23 mouse cellular contexts compared by ENCODE assay signal in genomic region chr5:108362330-108362729, GRCm38 (mm10). TPM values are rescaled to one million over a fixed set of nuclear protein-coding genes. Genes with fewer than 3 reads are reported as not detected.
DNase-seq lines count a peak whose midpoint lies in the region; ATAC-seq and TF ChIP-seq lines count a peak whose summit lies in the region.
"Had no signal": no experiment of that assay in that cellular context is flagged by ENCODE, and none has a peak within 500 bp of the region (broad histone marks: within the 10 kb centered on the region; RNA-seq: fewer than 3 reads in every experiment).

No protein-coding gene starts in this region.

- peaks cover 12% of the 10 kb centered on the region; the same call in 1 of the 2 replicates for H3K4me1 ChIP-seq in liver, embryonic 12.5 days
- H3K4me1 ChIP-seq in liver, embryonic 11.5 days (replicated peaks; ENCODE audit: control insufficient read depth, insufficient read depth, low read length), result peaks cover 6% of the 10 kb centered on the region
- no peaks in the 10 kb centered on the region for H3K4me1 ChIP-seq in CH12.LX (ENCODE audit: control insufficient read depth in 1 of 2, insufficient read depth in 2 of 2)
- H3K4me1 ChIP-seq in cortical plate, adult 2 months (ENCODE audit: control insufficient read depth, insufficient read depth, low read length), result peaks cover 17% of the 10 kb centered on the region

- TF ChIP-seq RAD21 in CH12.LX (IDR thresholded peaks at IDR 0.05; ENCODE audit: low read depth, low read length), result no peak; the same call in 1 of the 2 replicates

- no peak overlapping the region for H3K4me3 ChIP-seq in liver, embryonic 12.5 days
- no peak overlapping the region for H3K4me3 ChIP-seq in liver, embryonic 11.5 days (ENCODE audit: low read depth, low read length)
- no peak overlapping the region for H3K4me3 ChIP-seq in CH12.LX (replicated peaks in 1 of 3; ENCODE audit: low read depth in 2 of 3, low read length in 2 of 3, poor library complexity in 1 of 3)
- H3K4me3 ChIP-seq in cortical plate, adult 2 months (ENCODE audit: insufficient read depth, low read length), result no peak overlapping the region
- H3K4me3 ChIP-seq: heart, embryonic 10.5 days had no signal

- TF ChIP-seq CTCF in CH12.LX (conservative IDR thresholded peaks at IDR 0.05 in 1 of 2, IDR thresholded peaks at IDR 0.05 in 1 of 2; ENCODE audit: low read depth in 2 of 2, low read length in 2 of 2), result peak in 1 of 2 experiments; percentile 56; a peak in 2 of 4 replicates
- TF ChIP-seq CTCF in cortical plate, adult 2 months (IDR thresholded peaks at IDR 0.05; ENCODE audit: extremely low read depth, insufficient read depth, low read length), result 0 out of 2 replicates have a peak, but pooled peaks have one; percentile 21

- H3K4me2 ChIP-seq in liver, embryonic 12.5 days, result no peak overlapping the region
- H3K4me2 ChIP-seq in liver, embryonic 11.5 days, result no peak overlapping the region
- H3K4me2 ChIP-seq in CH12.LX (ENCODE audit: insufficient read depth, low read depth, poor library complexity, severe bottlenecking), result no peak overlapping the region
- H3K4me2 ChIP-seq: hindbrain, embryonic 14.5 days had no signal

- dilution Hi-C loops in CH12.LX (cut with MboI; ENCODE audit: extremely low pct_ligation_motif_present, extremely low pct_unique_long_range_greater_than_20kb, low sequenced_read_pairs), result no loop called here

- 30% methylated on average over 3 of the region's 3 CpGs for WGBS in liver, embryonic 12.5 days (ENCODE audit: insufficient replicate concordance)
- WGBS in liver, embryonic 11.5 days, result 30% methylated on average over 3 of the region's 3 CpGs

- H3K27me3 ChIP-seq in liver, embryonic 12.5 days (replicated peaks), result peaks cover 56% of the 10 kb centered on the region
- peaks cover 49% of the 10 kb centered on the region for H3K27me3 ChIP-seq in liver, embryonic 11.5 days (replicated peaks; ENCODE audit: control insufficient read depth, insufficient read depth, low read length)
- no peaks in the 10 kb centered on the region for H3K27me3 ChIP-seq in CH12.LX (replicated peaks)

- in situ Hi-C loops in CH12.LX (cut with MboI; ENCODE audit: low pct_ligation_motif_present, low pct_unique_long_range_greater_than_20kb, low sequenced_read_pairs), result no loop called here

- H3K9me3 ChIP-seq in liver, embryonic 12.5 days (replicated peaks), result 0 out of 2 replicates have a peak, but pooled peaks cover 3% of the 10 kb centered on the region
- no peaks in the 10 kb centered on the region for H3K9me3 ChIP-seq in liver, embryonic 11.5 days (ENCODE audit: control insufficient read depth, low read length)
- H3K9me3 ChIP-seq in CH12.LX (replicated peaks; ENCODE audit: low read length), result peaks cover 13% of the 10 kb centered on the region
- H3K9me3 ChIP-seq: heart, embryonic 10.5 days had no signal

- no peaks in the 10 kb centered on the region for H3K79me2 ChIP-seq in CH12.LX (replicated peaks; ENCODE audit: control insufficient read depth, extremely low read depth, insufficient read depth, poor library complexity, severe bottlenecking)

- TF ChIP-seq POLR2A in CH12.LX (IDR thresholded peaks at IDR 0.05; ENCODE audit: low read depth, low read length), result no peak
- no peak for TF ChIP-seq POLR2A in cortical plate, adult 2 months (IDR thresholded peaks at IDR 0.05; ENCODE audit: extremely low read depth, insufficient read depth, low read length)

- H3K36me3 ChIP-seq in liver, embryonic 12.5 days, result no peaks in the 10 kb centered on the region
- H3K36me3 ChIP-seq in liver, embryonic 11.5 days (ENCODE audit: control insufficient read depth, insufficient read depth, low read length), result no peaks in the 10 kb centered on the region
- H3K36me3 ChIP-seq in CH12.LX (replicated peaks in 1 of 2; ENCODE audit: control insufficient read depth in 1 of 2, insufficient read depth in 1 of 2, low read length in 1 of 2), result no peaks in the 10 kb centered on the region
- H3K36me3 ChIP-seq: heart, embryonic 10.5 days had no signal

- H3K27ac ChIP-seq in liver, embryonic 12.5 days, result no peak overlapping the region
- H3K27ac ChIP-seq in liver, embryonic 11.5 days (ENCODE audit: low read depth, low read length), result no peak overlapping the region
- no peak overlapping the region for H3K27ac ChIP-seq in CH12.LX (ENCODE audit: insufficient read depth, low read depth)
- no peak overlapping the region for H3K27ac ChIP-seq in cortical plate, adult 2 months (ENCODE audit: insufficient read depth, low read length)
- H3K27ac ChIP-seq: heart, embryonic 10.5 days; hindbrain, embryonic 14.5 days had no signal

- DNase-seq in CD4-positive, CD25-positive, alpha-beta regulatory T cell, adult 2 months (ENCODE audit: low read depth, low spot score), result peak; percentile 11
- no peak for DNase-seq in liver, embryonic 11.5 days (ENCODE audit: low spot score)
- peak; percentile 7 for DNase-seq in CH12.LX (ENCODE audit: extremely low read depth)
- DNase-seq in yolk sac, embryonic 10.5 days (ENCODE audit: low spot score), result no peak
- no peak for DNase-seq in c-Kit-positive CD71-positive TER-119-positive erythroid progenitor cells, embryonic 14.5 days (ENCODE audit: low spot score)
- DNase-seq: adrenal gland, postnatal 10 days; cerebellum, adult 11-12 months; gastrocnemius, postnatal 25 days; heart, postnatal 10 days; kidney, adult 18-20 months; kidney, postnatal 4 days; lung, postnatal 14 days; right cerebral cortex, postnatal 4 days; thymus, postnatal 25 days had no signal

- TF ChIP-seq EP300 in CH12.LX (IDR thresholded peaks at IDR 0.05; ENCODE audit: low read length), result no peak

- no peak overlapping the region for H3K9ac ChIP-seq in liver, embryonic 12.5 days
- H3K9ac ChIP-seq in liver, embryonic 11.5 days (ENCODE audit: low read depth, low read length), result no peak overlapping the region
- no peak overlapping the region for H3K9ac ChIP-seq in CH12.LX (ENCODE audit: insufficient read depth, low read depth)
- H3K9ac ChIP-seq: hindbrain, embryonic 14.5 days had no signal

- no peak for ATAC-seq in CD4-positive, CD25-positive, alpha-beta regulatory T cell, adult 4 months
- ATAC-seq in liver, embryonic 12.5 days, result 0 out of 2 replicates have a peak, but pooled peaks have one; percentile 40
- ATAC-seq in liver, embryonic 11.5 days (replicated peaks; ENCODE audit: low FRiP score), result no peak

TF ChIP-seq in CH12.LX, 34 proteins besides CTCF, POLR2A, EP300 and RAD21:
- TF ChIP-seq MXI1 (IDR thresholded peaks at IDR 0.05; ENCODE audit: low read depth, low read length), result no peak
- TF ChIP-seq HCFC1 (IDR thresholded peaks at IDR 0.05; ENCODE audit: low read depth, low read length), result no peak
- no peak for TF ChIP-seq MAFK (IDR thresholded peaks at IDR 0.05; ENCODE audit: insufficient replicate concordance, low read length)
- TF ChIP-seq NRF1 (IDR thresholded peaks at IDR 0.05; ENCODE audit: low read depth, low read length), result no peak
- TF ChIP-seq TCF12 (IDR thresholded peaks at IDR 0.05; ENCODE audit: low read depth, low read length), result no peak
- no peak for TF ChIP-seq JUN (IDR thresholded peaks at IDR 0.05; ENCODE audit: insufficient read depth, low read depth, low read length)
- TF ChIP-seq MEF2A (IDR thresholded peaks at IDR 0.05; ENCODE audit: borderline replicate concordance, low read depth, low read length), result no peak
- no peak for TF ChIP-seq SIN3A (IDR thresholded peaks at IDR 0.05; ENCODE audit: low read length)
- TF ChIP-seq POLR2AphosphoS2 (IDR thresholded peaks at IDR 0.05; ENCODE audit: low read depth, low read length), result no peak
- no peak for TF ChIP-seq IRF4 (IDR thresholded peaks at IDR 0.05; ENCODE audit: low read depth, low read length)
- TF ChIP-seq NELFE (IDR thresholded peaks at IDR 0.05; ENCODE audit: low read depth, low read length), result no peak
- TF ChIP-seq TBP (conservative IDR thresholded peaks at IDR 0.05; ENCODE audit: low read depth, low read length), result no peak
- no peak for TF ChIP-seq RCOR1 (conservative IDR thresholded peaks at IDR 0.05; ENCODE audit: low read depth, low read length)
- TF ChIP-seq ELF1 (IDR thresholded peaks at IDR 0.05; ENCODE audit: low read depth, low read length), result no peak
- TF ChIP-seq JUND (conservative IDR thresholded peaks at IDR 0.05; ENCODE audit: low read depth, low read length), result no peak
- TF ChIP-seq SMC3 (IDR thresholded peaks at IDR 0.05; ENCODE audit: low read depth, low read length), result no peak
TF ChIP-seq in CH12.LX: peak in this region for 0.

RNA-seq across cellular contexts. Expression of gene Gm42517, which starts 5.4 kb away (rescaled TPM):
- not detected for polyA plus RNA-seq in CD4-positive, CD25-positive, alpha-beta regulatory T cell, adult 4 months (2017; shearing (Covaris generic))
- 0.07 TPM in 1 of 2 replicates, not detected in the other for polyA plus RNA-seq in liver, embryonic 12.5 days (2016; fragmentation: Nextera tagmentation; extraction: Ambion mirVana)
- polyA plus RNA-seq in liver, embryonic 11.5 days (2014; fragmentation: Nextera tagmentation; extraction: Ambion mirVana), result 0.23 and 0.25 TPM in 2 replicates
- total RNA-seq in CH12.LX (2012; rRNA removed) (not detected in 2 replicates), CH12.LX (2014; rRNA removed) (not detected in 2 replicates)
- not detected in 2 replicates for polyA plus RNA-seq in CH12.LX (2012; ENCODE audit: insufficient read length, low read depth)
- 57.7 and 58.3 TPM in 2 replicates for polyA plus RNA-seq in cortical plate, adult 2 months (2012; rRNA removed)
- total RNA-seq: liver, adult 2 months had no signal
- polyA plus RNA-seq: liver, adult 2 months had no signal

RNA-seq across cellular contexts. Expression of gene Pde6b, which starts 25.9 kb away (rescaled TPM):
- polyA plus RNA-seq in CD4-positive, CD25-positive, alpha-beta regulatory T cell, adult 4 months (2017; shearing (Covaris generic)), result 1 to 10 TPM; 1.5 to 1.8 TPM
- polyA plus RNA-seq in liver, embryonic 12.5 days (2016; fragmentation: Nextera tagmentation; extraction: Ambion mirVana), result 0.17 and 0.24 TPM in 2 replicates
- 0.22 and 0.48 TPM in 2 replicates for polyA plus RNA-seq in liver, embryonic 11.5 days (2014; fragmentation: Nextera tagmentation; extraction: Ambion mirVana)
- total RNA-seq in CH12.LX (2012; rRNA removed) (0.13 TPM in 1 of 2 replicates, not detected in the other), CH12.LX (2014; rRNA removed) (not detected in 2 replicates)
- polyA plus RNA-seq in CH12.LX (2012; ENCODE audit: insufficient read length, low read depth), result 0.11 and 0.16 TPM in 2 replicates
- polyA plus RNA-seq in cortical plate, adult 2 months (2012; rRNA removed), result 0.25 and 0.26 TPM in 2 replicates
- total RNA-seq: adrenal gland, postnatal 10 days; gastrocnemius, postnatal 25 days; heart, postnatal 10 days; liver, adult 2 months had no signal
- polyA plus RNA-seq: brain, embryonic 14.5 days; embryonic facial prominence, embryonic 14.5 days; liver, adult 2 months; neural tube, embryonic 14.5 days had no signal

RNA-seq across cellular contexts. Expression of gene Pigg, which starts 49.9 kb away (rescaled TPM):
- polyA plus RNA-seq in CD4-positive, CD25-positive, alpha-beta regulatory T cell, adult 4 months (2017; shearing (Covaris generic)), result 1 to 10 TPM; 2.7 to 5.7 TPM
- 5.6 and 6.0 TPM in 2 replicates for polyA plus RNA-seq in liver, embryonic 12.5 days (2016; fragmentation: Nextera tagmentation; extraction: Ambion mirVana)
- 3.9 and 4.6 TPM in 2 replicates for polyA plus RNA-seq in liver, embryonic 11.5 days (2014; fragmentation: Nextera tagmentation; extraction: Ambion mirVana)
- total RNA-seq in CH12.LX (2012; rRNA removed) (8.2 and 9.7 TPM in 2 replicates), CH12.LX (2014; rRNA removed) (9.0 and 9.8 TPM in 2 replicates)
- polyA plus RNA-seq in CH12.LX (2012; ENCODE audit: insufficient read length, low read depth), result 6.2 and 6.4 TPM in 2 replicates
- polyA plus RNA-seq in cortical plate, adult 2 months (2012; rRNA removed), result 8.3 and 8.7 TPM in 2 replicates

Comparison
In these comparisons a context has a peak if more than half of its experiments do, and no peak if none do; other contexts are left out.
1. DNase-seq: peak in CD4-positive, CD25-positive, alpha-beta regulatory T cell, adult 2 months (single experiment) and CH12.LX (single experiment); none in liver, embryonic 11.5 days (single experiment), yolk sac, embryonic 10.5 days (single experiment) and c-Kit-positive CD71-positive TER-119-positive erythroid progenitor cells, embryonic 14.5 days (single experiment).
2. RNA of gene Gm42517, which starts 5.4 kb away (polyA plus RNA-seq): 57.7 to 58.3 TPM in cortical plate, adult 2 months; 0.23 to 0.25 TPM in liver, embryonic 11.5 days, 0.07 TPM in liver, embryonic 12.5 days, not detected in CD4-positive, CD25-positive, alpha-beta regulatory T cell, adult 4 months and not detected in CH12.LX; every median in the first group is over 10 times any median in the second.